Mouse (Mus musculus) frontal cortex, adult (tissue): Measurements from ENCODE around the gene Ccdc78.
"Not testable (repeated sequence)": the region's sequence is repeated elsewhere in the genome, so short reads cannot be mapped to it uniquely, and the experiment has no call there.

Experiments
- ATAC-seq: cut with Nextera tagmentation; 2 replicates; pipeline ENCODE4 v1.9.2; 2017; ENCODE audit warnings: mild to moderate bottlenecking, moderate library complexity, mixed read lengths; ENCODE audit not compliant: low TSS enrichment

The Ccdc78 gene

GRCm38 (mm10) chr17:25783086-25783485, 3.3 kb upstream of the Ccdc78 start:
- ATAC-seq, result no peak

GRCm38 (mm10) chr17:25783861-25784574, 2.4 kb upstream of the Ccdc78 start:
- ATAC-seq, result no peak

GRCm38 (mm10) chr17:25785281-25785745, 1.1 kb upstream of the Ccdc78 start, which contains the start of gene Haghl:
Gene Haghl, minus strand, starts transcription at chr17:25785673.
- ATAC-seq, result peak; percentile 80

- no peak for ATAC-seq
Observed at GRCm38 (mm10) chr17:25786781-25787504, 563 bp downstream of the Ccdc78 start.

GRCm38 (mm10) chr17:25791320-25791842, 5.0 kb downstream of the Ccdc78 start:
- no peak for ATAC-seq

- ATAC-seq, result peak; percentile 62
Observed at GRCm38 (mm10) chr17:25791843-25792527, 5.6 kb downstream of the Ccdc78 start.

GRCm38 (mm10) chr17:25792615-25793014, 6.2 kb downstream of the Ccdc78 start, which contains the start of gene Fam173a:
Gene Fam173a, minus strand, starts transcription at chr17:25792901.
- no peak for ATAC-seq

GRCm38 (mm10) chr17:25794197-25794596, 7.8 kb downstream of the Ccdc78 start:
- no peak for ATAC-seq

GRCm38 (mm10) chr17:25794998-25795397, 8.6 kb downstream of the Ccdc78 start:
- ATAC-seq, result no peak

GRCm38 (mm10) chr17:25795609-25796092, 9.3 kb downstream of the Ccdc78 start, which contains the start of gene AC134908.4:
Gene AC134908.4, minus strand, starts transcription at chr17:25795659.
- peak; percentile 51 for ATAC-seq

- ATAC-seq, result no peak
Observed at GRCm38 (mm10) chr17:25796211-25796771, 9.9 kb downstream of the Ccdc78 start.

- ATAC-seq, result 0 out of 2 replicates have a peak, but pooled peaks have one; percentile 29
Observed at GRCm38 (mm10) chr17:25796951-25797369, 10.6 kb downstream of the Ccdc78 start, which contains the start of gene Metrn. Gene Metrn, minus strand, starts transcription at chr17:25797136.

- ATAC-seq, result peak; percentile 61; the same call in 1 of the 2 replicates
Observed at GRCm38 (mm10) chr17:25801029-25801428, 14.6 kb downstream of the Ccdc78 start.

GRCm38 (mm10) chr17:25802825-25803517, 16.6 kb downstream of the Ccdc78 start:
- peak; percentile 86 for ATAC-seq

- ATAC-seq, result no peak
Observed at GRCm38 (mm10) chr17:25806507-25806906, 20.1 kb downstream of the Ccdc78 start.

GRCm38 (mm10) chr17:25807452-25807851, 21.1 kb downstream of the Ccdc78 start:
- not testable (repeated sequence) for ATAC-seq

- no peak for ATAC-seq
Observed at GRCm38 (mm10) chr17:25808028-25808427, 21.6 kb downstream of the Ccdc78 start.

GRCm38 (mm10) chr17:25808789-25809605, 22.6 kb downstream of the Ccdc78 start, which contains the start of gene Fbxl16:
Gene Fbxl16, plus strand, starts transcription at chr17:25809085.
- ATAC-seq, result peak; percentile 60

GRCm38 (mm10) chr17:25809606-25810340, 23.4 kb downstream of the Ccdc78 start:
- peak; percentile 14; the same call in 1 of the 2 replicates for ATAC-seq
